Mouse (Mus musculus) kidney, adult 2 months (tissue): ENCODE measurements at regions not wholly inside any gene's neighbourhood (a gene's known extent, or its start where the extent isn't known, plus 50 kb on each side); places are given as distances from the start of the nearest gene placed in this dataset.

Source experiments
- DNase-seq: peaks from one replicate; pipeline ENCODE4 v3.0.0; 2021
- H3K27ac ChIP-seq: fragments of 200-500 bp; 2 replicates; pipeline ENCODE4 v1.5.1; 2012; ENCODE audit warnings: low read depth, low read length, control low read depth, inconsistent platforms; ENCODE audit not compliant: insufficient read depth
- H3K27me3 ChIP-seq: fragments of 200-500 bp; replicated peaks from 2 replicates; pipeline ENCODE4 v1.6.1; 2012; ENCODE audit warnings: mild to moderate bottlenecking, moderate library complexity, low read length, inconsistent platforms; ENCODE audit not compliant: control insufficient read depth, insufficient read depth
- H3K36me3 ChIP-seq: fragments of 200-500 bp; 2 replicates; pipeline ENCODE4 v1.6.1; 2012; ENCODE audit warnings: mild to moderate bottlenecking, moderate library complexity, low read length, inconsistent platforms; ENCODE audit not compliant: control insufficient read depth, insufficient read depth
- H3K4me1 ChIP-seq: fragments of 200-500 bp; 2 replicates; pipeline ENCODE4 v1.6.1; 2011; ENCODE audit warnings: low read length; ENCODE audit not compliant: control insufficient read depth, insufficient read depth
- H3K4me3 ChIP-seq: fragments of 200-500 bp; 2 replicates; pipeline ENCODE4 v1.5.1; 2011; ENCODE audit warnings: mild to moderate bottlenecking, low read depth, low read length, control low read depth; ENCODE audit not compliant: insufficient read depth
- CTCF ChIP-seq: fragments of 200-500 bp; conservative IDR thresholded peaks from 2 replicates; pipeline ENCODE4 v1.5.1; 2011; ENCODE audit warnings: low read depth, mild to moderate bottlenecking, control low read depth, low read length, moderate library complexity, mixed read lengths; ENCODE audit not compliant: insufficient read depth, insufficient read length
- POLR2A ChIP-seq: fragments of 200-500 bp; IDR thresholded peaks from one replicate; pipeline ENCODE4 v1.6.1; 2011; ENCODE audit warnings: low read depth, low read length, control low read depth
- WGBS: fragments of 180-500 bp; shearing (Covaris S2); methylation state at CpG from one replicate; pipeline ENCODE4 v1.1.7; 2018; 5-methylcytosine and 5-hydroxymethylcytosine counted together

- Histone ChIP-seq H3K36me3 (no peaks in the 10 kb centered on the region), H3K4me3 (no peak overlapping the region), H3K27me3 (no peaks in the 10 kb centered on the region), H3K4me1 (no peaks in the 10 kb centered on the region), H3K27ac (no peak overlapping the region)
- no peak for TF ChIP-seq CTCF
- TF ChIP-seq POLR2A, result no peak
- DNase-seq, result peak; percentile 1
- WGBS, result 51% methylated on average over 3 of the region's 3 CpGs
Measured at GRCm38 (mm10) chr14:16136187-16136586, 112.9 kb upstream of the Ngly1 start.

- Histone ChIP-seq H3K27me3 (no peaks in the 10 kb centered on the region), H3K4me1 (no peaks in the 10 kb centered on the region), H3K36me3 (no peaks in the 10 kb centered on the region), H3K4me3 (no peak overlapping the region), H3K27ac (no peak overlapping the region)
- no peak for TF ChIP-seq CTCF
- no peak for TF ChIP-seq POLR2A
- no peak for DNase-seq
- WGBS, result 88% methylated on average over 5 of the region's 5 CpGs
Measured at GRCm38 (mm10) chr14:16144299-16144698, 104.8 kb upstream of the Ngly1 start.

- Histone ChIP-seq H3K27ac (no peak overlapping the region), H3K36me3 (no peaks in the 10 kb centered on the region), H3K4me3 (no peak overlapping the region), H3K27me3 (no peaks in the 10 kb centered on the region), H3K4me1 (no peaks in the 10 kb centered on the region)
- no peak for DNase-seq
- no peak for TF ChIP-seq CTCF
- no peak for TF ChIP-seq POLR2A
- WGBS, result 70% methylated on average over 4 of the region's 4 CpGs
Measured at GRCm38 (mm10) chr14:16146811-16147210, 102.3 kb upstream of the Ngly1 start.

GRCm38 (mm10) chr14:16151815-16152214 is 97.3 kb upstream of the Ngly1 start:
- Histone ChIP-seq H3K27me3 (no peaks in the 10 kb centered on the region), H3K36me3 (no peaks in the 10 kb centered on the region), H3K4me1 (no peaks in the 10 kb centered on the region), H3K27ac (no peak overlapping the region), H3K4me3 (no peak overlapping the region)
- DNase-seq, result no peak
- WGBS, result 77% methylated on average over 3 of the region's 3 CpGs
- TF ChIP-seq POLR2A (no peak), CTCF (no peak)

- no peak for DNase-seq
- Histone ChIP-seq H3K27me3 (no peaks in the 10 kb centered on the region), H3K36me3 (no peaks in the 10 kb centered on the region), H3K4me3 (no peak overlapping the region), H3K27ac (no peak overlapping the region), H3K4me1 (no peaks in the 10 kb centered on the region)
- TF ChIP-seq POLR2A (no peak), CTCF (no peak)
- 61% methylated on average over 3 of the region's 3 CpGs for WGBS
Measured at GRCm38 (mm10) chr14:16152702-16153101, 96.4 kb upstream of the Ngly1 start.

GRCm38 (mm10) chr14:16155106-16155505 is 94.0 kb upstream of the Ngly1 start:
- 85% methylated on average over 1 of the region's 1 CpGs for WGBS
- H3K27ac ChIP-seq, result no peak overlapping the region
- no peak for DNase-seq
- TF ChIP-seq POLR2A, result no peak
- TF ChIP-seq CTCF, result no peak
- H3K4me3 ChIP-seq, result no peak overlapping the region
- no peaks in the 10 kb centered on the region for H3K4me1 ChIP-seq
- no peaks in the 10 kb centered on the region for H3K36me3 ChIP-seq
- no peaks in the 10 kb centered on the region for H3K27me3 ChIP-seq

- 22% methylated on average over 1 of the region's 1 CpGs for WGBS
- no peaks in the 10 kb centered on the region for H3K27me3 ChIP-seq
- no peak for DNase-seq
Measured at GRCm38 (mm10) chr14:16170226-16170625, 78.9 kb upstream of the Ngly1 start.

GRCm38 (mm10) chr14:16172261-16172660 is 76.8 kb upstream of the Ngly1 start:
- WGBS, result 83% methylated on average over 3 of the region's 3 CpGs
- H3K4me3 ChIP-seq, result no peak overlapping the region
- H3K36me3 ChIP-seq, result no peaks in the 10 kb centered on the region
- TF ChIP-seq CTCF (no peak), POLR2A (no peak)
- no peaks in the 10 kb centered on the region for H3K27me3 ChIP-seq
- H3K4me1 ChIP-seq, result no peaks in the 10 kb centered on the region
- no peak overlapping the region for H3K27ac ChIP-seq
- no peak for DNase-seq

More at GRCm38 (mm10) chr14:16170226-16170625, 78.9 kb upstream of the Ngly1 start:
- no peaks in the 10 kb centered on the region for H3K36me3 ChIP-seq
- H3K4me3 ChIP-seq, result no peak overlapping the region
- H3K4me1 ChIP-seq, result no peaks in the 10 kb centered on the region
- H3K27ac ChIP-seq, result no peak overlapping the region
- TF ChIP-seq CTCF (no peak), POLR2A (no peak)
